Mouse (Mus musculus): ENCODE measurements at regions not wholly inside any gene's neighbourhood (a gene's known extent, or its start where the extent isn't known, plus 50 kb on each side); places are given as distances from the start of the nearest gene placed in this dataset.

GRCm38 (mm10) chr17:54377500-54377899, 78.7 kb upstream of the Slc5a7 start:
- no peak overlapping the region for H3K4me2 ChIP-seq (replicated peaks; ENCODE audit: low read depth)
- no peaks in the 10 kb centered on the region for H3K4me1 ChIP-seq (replicated peaks; ENCODE audit: control insufficient read depth, insufficient read depth)
- WGBS, result 64% methylated on average over 3 of the region's 3 CpGs
- TF ChIP-seq CTCF (IDR thresholded peaks at IDR 0.05; ENCODE audit: low read depth), result no peak
- TF ChIP-seq EP300 (optimal IDR thresholded peaks at IDR 0.05), result no peak
- H3K4me3 ChIP-seq (ENCODE audit: low read depth, low read length), result no peak overlapping the region
- H3K9ac ChIP-seq (ENCODE audit: low read length), result no peak overlapping the region
- DNase-seq (ENCODE audit: low spot score) (no peak), ATAC-seq (ENCODE audit: low FRiP score, low TSS enrichment) (no peak)
- no peaks in the 10 kb centered on the region for H3K36me3 ChIP-seq (ENCODE audit: control insufficient read depth, insufficient read depth, low read length)
- no peaks in the 10 kb centered on the region for H3K27me3 ChIP-seq (ENCODE audit: control insufficient read depth, insufficient read depth, low read length)
- no peak overlapping the region for H3K27ac ChIP-seq (replicated peaks)
- no peaks in the 10 kb centered on the region for H3K9me3 ChIP-seq (ENCODE audit: control insufficient read depth, low read length)

- no peak overlapping the region for H3K27ac ChIP-seq (replicated peaks)
- H3K9me3 ChIP-seq (ENCODE audit: control insufficient read depth, low read length), result no peaks in the 10 kb centered on the region
- DNase-seq (ENCODE audit: low spot score) (no peak), ATAC-seq (ENCODE audit: low FRiP score, low TSS enrichment) (no peak)
- H3K4me1 ChIP-seq (replicated peaks; ENCODE audit: control insufficient read depth, insufficient read depth), result no peaks in the 10 kb centered on the region
- H3K4me2 ChIP-seq (replicated peaks; ENCODE audit: low read depth), result no peak overlapping the region
- no peak overlapping the region for H3K9ac ChIP-seq (ENCODE audit: low read length)
- TF ChIP-seq EP300 (optimal IDR thresholded peaks at IDR 0.05) (no peak), CTCF (IDR thresholded peaks at IDR 0.05; ENCODE audit: low read depth) (no peak)
- H3K27me3 ChIP-seq (ENCODE audit: control insufficient read depth, insufficient read depth, low read length), result no peaks in the 10 kb centered on the region
- H3K4me3 ChIP-seq (ENCODE audit: low read depth, low read length), result no peak overlapping the region
- WGBS, result 90% methylated on average over 2 of the region's 2 CpGs
- no peaks in the 10 kb centered on the region for H3K36me3 ChIP-seq (ENCODE audit: control insufficient read depth, insufficient read depth, low read length)
Observed at GRCm38 (mm10) chr17:54368611-54369010, 69.8 kb upstream of the Slc5a7 start.

GRCm38 (mm10) chr17:54367948-54368347, 69.1 kb upstream of the Slc5a7 start:
- no peak overlapping the region for H3K9ac ChIP-seq (ENCODE audit: low read length)
- no peaks in the 10 kb centered on the region for H3K36me3 ChIP-seq (ENCODE audit: control insufficient read depth, insufficient read depth, low read length)
- no peak overlapping the region for H3K4me3 ChIP-seq (ENCODE audit: low read depth, low read length)
- no peaks in the 10 kb centered on the region for H3K4me1 ChIP-seq (replicated peaks; ENCODE audit: control insufficient read depth, insufficient read depth)
- no peaks in the 10 kb centered on the region for H3K9me3 ChIP-seq (ENCODE audit: control insufficient read depth, low read length)
- DNase-seq (ENCODE audit: low spot score) (no peak), ATAC-seq (ENCODE audit: low FRiP score, low TSS enrichment) (no peak)
- no peak overlapping the region for H3K27ac ChIP-seq (replicated peaks)
- TF ChIP-seq EP300 (optimal IDR thresholded peaks at IDR 0.05) (no peak), CTCF (IDR thresholded peaks at IDR 0.05; ENCODE audit: low read depth) (no peak)
- no peaks in the 10 kb centered on the region for H3K27me3 ChIP-seq (ENCODE audit: control insufficient read depth, insufficient read depth, low read length)
- H3K4me2 ChIP-seq (replicated peaks; ENCODE audit: low read depth), result no peak overlapping the region
- 57% methylated on average over 2 of the region's 2 CpGs for WGBS

GRCm38 (mm10) chr17:54362991-54363390, 64.2 kb upstream of the Slc5a7 start:
- WGBS, result 79% methylated on average over 1 of the region's 1 CpGs
- ATAC-seq (ENCODE audit: low FRiP score, low TSS enrichment), result no peak
- H3K9ac ChIP-seq (ENCODE audit: low read length), result no peak overlapping the region

GRCm38 (mm10) chr17:54353063-54353462, 54.2 kb upstream of the Slc5a7 start:
- WGBS, result 68% methylated on average over 2 of the region's 2 CpGs

More at GRCm38 (mm10) chr17:54362991-54363390, 64.2 kb upstream of the Slc5a7 start:
- Histone ChIP-seq H3K4me3 (ENCODE audit: low read depth, low read length) (no peak overlapping the region), H3K27ac (replicated peaks) (no peak overlapping the region), H3K36me3 (ENCODE audit: control insufficient read depth, insufficient read depth, low read length) (no peaks in the 10 kb centered on the region), H3K4me1 (replicated peaks; ENCODE audit: control insufficient read depth, insufficient read depth) (no peaks in the 10 kb centered on the region), H3K27me3 (ENCODE audit: control insufficient read depth, insufficient read depth, low read length) (no peaks in the 10 kb centered on the region), H3K4me2 (replicated peaks; ENCODE audit: low read depth) (no peak overlapping the region), H3K9me3 (ENCODE audit: control insufficient read depth, low read length) (no peaks in the 10 kb centered on the region)
- no peak for DNase-seq (ENCODE audit: low spot score)
- TF ChIP-seq CTCF (IDR thresholded peaks at IDR 0.05; ENCODE audit: low read depth), result no peak
- TF ChIP-seq EP300 (optimal IDR thresholded peaks at IDR 0.05), result no peak

GRCm38 (mm10) chr17:54350881-54351280, 52.0 kb upstream of the Slc5a7 start:
- no peak for ATAC-seq (ENCODE audit: low FRiP score, low TSS enrichment)
- Histone ChIP-seq H3K9ac (ENCODE audit: low read length) (no peak overlapping the region), H3K9me3 (ENCODE audit: control insufficient read depth, low read length) (no peaks in the 10 kb centered on the region), H3K27ac (replicated peaks) (no peak overlapping the region), H3K36me3 (ENCODE audit: control insufficient read depth, insufficient read depth, low read length) (no peaks in the 10 kb centered on the region), H3K27me3 (ENCODE audit: control insufficient read depth, insufficient read depth, low read length) (no peaks in the 10 kb centered on the region), H3K4me2 (replicated peaks; ENCODE audit: low read depth) (no peak overlapping the region), H3K4me1 (replicated peaks; ENCODE audit: control insufficient read depth, insufficient read depth) (no peaks in the 10 kb centered on the region), H3K4me3 (ENCODE audit: low read depth, low read length) (no peak overlapping the region)
- TF ChIP-seq CTCF (IDR thresholded peaks at IDR 0.05; ENCODE audit: low read depth) (peak; percentile 65), EP300 (optimal IDR thresholded peaks at IDR 0.05) (no peak)
- DNase-seq (ENCODE audit: low spot score), result no peak
- WGBS, result 44% methylated on average over 2 of the region's 2 CpGs

More at GRCm38 (mm10) chr17:54353063-54353462, 54.2 kb upstream of the Slc5a7 start:
- H3K4me1 ChIP-seq (replicated peaks; ENCODE audit: control insufficient read depth, insufficient read depth), result no peaks in the 10 kb centered on the region
- DNase-seq (ENCODE audit: low spot score) (no peak), ATAC-seq (ENCODE audit: low FRiP score, low TSS enrichment) (no peak)
- no peak overlapping the region for H3K27ac ChIP-seq (replicated peaks)
- no peaks in the 10 kb centered on the region for H3K36me3 ChIP-seq (ENCODE audit: control insufficient read depth, insufficient read depth, low read length)
- H3K9ac ChIP-seq (ENCODE audit: low read length), result no peak overlapping the region
- H3K4me2 ChIP-seq (replicated peaks; ENCODE audit: low read depth), result no peak overlapping the region
- H3K9me3 ChIP-seq (ENCODE audit: control insufficient read depth, low read length), result no peaks in the 10 kb centered on the region
- no peaks in the 10 kb centered on the region for H3K27me3 ChIP-seq (ENCODE audit: control insufficient read depth, insufficient read depth, low read length)
- TF ChIP-seq EP300 (optimal IDR thresholded peaks at IDR 0.05), result no peak
- TF ChIP-seq CTCF (IDR thresholded peaks at IDR 0.05; ENCODE audit: low read depth), result no peak
- H3K4me3 ChIP-seq (ENCODE audit: low read depth, low read length), result no peak overlapping the region

Data from stomach, postnatal 0 days (tissue).